Mouse (Mus musculus): Measurements from ENCODE around the gene Pttg1.

The Pttg1 gene

GRCm38 (mm10) chr11:43404150-43404807 is 21.8 kb downstream of the Pttg1 start:
- DNase-seq, result no peak

GRCm38 (mm10) chr11:43400131-43400530 is 25.9 kb downstream of the Pttg1 start:
- DNase-seq, result no peak

- no peak for DNase-seq
Measured at GRCm38 (mm10) chr11:43399297-43399696, 26.8 kb downstream of the Pttg1 start.

GRCm38 (mm10) chr11:43396672-43397071 is 29.4 kb downstream of the Pttg1 start:
- DNase-seq, result no peak

- no peak for DNase-seq
Measured at GRCm38 (mm10) chr11:43396246-43396645, 29.8 kb downstream of the Pttg1 start.

GRCm38 (mm10) chr11:43395073-43395948 is 30.7 kb downstream of the Pttg1 start:
- no peak for DNase-seq

GRCm38 (mm10) chr11:43393325-43393724 is 32.7 kb downstream of the Pttg1 start:
- no peak for DNase-seq

GRCm38 (mm10) chr11:43392757-43393156 is 33.3 kb downstream of the Pttg1 start:
- no peak for DNase-seq

GRCm38 (mm10) chr11:43389118-43389517 is 36.9 kb downstream of the Pttg1 start:
- DNase-seq, result no peak

GRCm38 (mm10) chr11:43388122-43389097 is 37.6 kb downstream of the Pttg1 start:
- DNase-seq, result no peak

GRCm38 (mm10) chr11:43387004-43387880 is 38.8 kb downstream of the Pttg1 start:
- DNase-seq, result no peak

- DNase-seq, result no peak
Measured at GRCm38 (mm10) chr11:43385716-43386115, 40.3 kb downstream of the Pttg1 start.

GRCm38 (mm10) chr11:43385055-43385649 is 40.9 kb downstream of the Pttg1 start:
- DNase-seq, result peak; percentile 29

- DNase-seq, result no peak
Measured at GRCm38 (mm10) chr11:43383581-43383980, 42.5 kb downstream of the Pttg1 start.

- no peak for DNase-seq
Measured at GRCm38 (mm10) chr11:43380901-43381300, 45.1 kb downstream of the Pttg1 start.

GRCm38 (mm10) chr11:43379911-43380485 is 46.1 kb downstream of the Pttg1 start:
- DNase-seq, result no peak

- no peak for DNase-seq
Measured at GRCm38 (mm10) chr11:43379488-43379887, 46.6 kb downstream of the Pttg1 start.

- DNase-seq, result no peak
Measured at GRCm38 (mm10) chr11:43377083-43377850, 48.8 kb downstream of the Pttg1 start.

GRCm38 (mm10) chr11:43376598-43376997 is 49.5 kb downstream of the Pttg1 start:
- no peak for DNase-seq

- no peak for DNase-seq
Measured at GRCm38 (mm10) chr11:43374956-43375355, 51.1 kb downstream of the Pttg1 start.
